Mouse (Mus musculus) thymus, adult 2 months (tissue): Measurements from ENCODE around the gene Arxes2.

Experiments
- CTCF ChIP-seq: fragments of 200-500 bp; IDR thresholded peaks from 2 replicates; pipeline ENCODE4 v1.5.1; 2012; ENCODE audit warnings: mild to moderate bottlenecking, control low read depth, low read length, moderate library complexity, borderline replicate concordance; ENCODE audit not compliant: control insufficient read depth, poor library complexity, insufficient read depth; ENCODE audit errors: extremely low read depth
- POLR2A ChIP-seq: fragments of 200-500 bp; IDR thresholded peaks from 2 replicates; pipeline ENCODE4 v1.6.1; 2012; ENCODE audit warnings: mild to moderate bottlenecking, low read length, control low read depth, moderate library complexity; ENCODE audit not compliant: control insufficient read depth, poor library complexity, insufficient read depth; ENCODE audit errors: extremely low read depth

DNA sequence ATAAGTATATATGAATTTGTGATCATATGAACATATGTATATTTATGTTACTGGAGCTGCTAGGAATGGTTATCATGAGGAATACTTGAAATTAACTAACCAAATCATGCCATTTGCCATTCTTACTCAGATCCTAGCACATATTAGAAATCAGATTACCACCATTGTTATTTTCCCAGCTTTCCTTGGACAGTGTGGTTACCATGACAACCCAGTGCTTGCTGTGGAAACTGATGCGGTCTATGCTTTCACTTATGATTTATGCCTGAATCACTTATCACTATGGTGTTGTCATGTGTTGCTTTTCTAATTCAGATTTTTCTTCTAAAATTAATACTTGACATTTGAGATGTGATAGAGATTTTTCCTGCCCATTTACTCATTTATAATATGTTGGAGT is 36.7 kb downstream of the Arxes2 start:
- TF ChIP-seq CTCF (no peak), POLR2A (no peak)
